Mouse (Mus musculus) cerebellum, adult (tissue): ENCODE data around the gene Atp2b2.

Experiments
- ATAC-seq: cut with Nextera tagmentation; 2 replicates; pipeline ENCODE4 v1.9.2; 2017; ENCODE audit warnings: mild to moderate bottlenecking, moderate library complexity, mixed read lengths; ENCODE audit not compliant: insufficient number of reproducible peaks, low FRiP score, low TSS enrichment

Atp2b2 gene

GRCm38 (mm10) chr6:113957232-113957940, 85.0 kb downstream of the Atp2b2 start:
- ATAC-seq: no peak

GRCm38 (mm10) chr6:113947515-113947914, 94.9 kb downstream of the Atp2b2 start:
- peak; percentile 87 for ATAC-seq

GRCm38 (mm10) chr6:113942355-113942754, 100.1 kb downstream of the Atp2b2 start:
- ATAC-seq: no peak

GRCm38 (mm10) chr6:113941324-113941723, 101.1 kb downstream of the Atp2b2 start:
- ATAC-seq: peak; percentile 62; the same call in 1 of the 2 replicates

GRCm38 (mm10) chr6:113939442-113939841, 103.0 kb downstream of the Atp2b2 start:
- no peak for ATAC-seq

- ATAC-seq: no peak
Observed at GRCm38 (mm10) chr6:113936811-113937508, 105.5 kb downstream of the Atp2b2 start.

GRCm38 (mm10) chr6:113936111-113936510, 106.3 kb downstream of the Atp2b2 start:
- ATAC-seq: no peak

- no peak for ATAC-seq
Observed at GRCm38 (mm10) chr6:113934692-113935091, 107.7 kb downstream of the Atp2b2 start.

GRCm38 (mm10) chr6:113933261-113934151, 108.9 kb downstream of the Atp2b2 start:
- ATAC-seq: peak; percentile 92

- ATAC-seq: no peak
Observed at GRCm38 (mm10) chr6:113929191-113929875, 113.1 kb downstream of the Atp2b2 start.

GRCm38 (mm10) chr6:113923249-113923648, 119.2 kb downstream of the Atp2b2 start:
- no peak for ATAC-seq

GRCm38 (mm10) chr6:113920466-113920865, 121.9 kb downstream of the Atp2b2 start:
- no peak for ATAC-seq

GRCm38 (mm10) chr6:113912753-113913152, 129.7 kb downstream of the Atp2b2 start:
- no peak for ATAC-seq

GRCm38 (mm10) chr6:113911094-113911493, 131.3 kb downstream of the Atp2b2 start:
- ATAC-seq: no peak

GRCm38 (mm10) chr6:113910411-113911055, 131.9 kb downstream of the Atp2b2 start:
- ATAC-seq: no peak

- no peak for ATAC-seq
Observed at GRCm38 (mm10) chr6:113909836-113910235, 132.6 kb downstream of the Atp2b2 start.

GRCm38 (mm10) chr6:113908066-113908465, 134.3 kb downstream of the Atp2b2 start:
- peak; percentile 59 for ATAC-seq

- no peak for ATAC-seq
Observed at GRCm38 (mm10) chr6:113904406-113904805, 138.0 kb downstream of the Atp2b2 start.

GRCm38 (mm10) chr6:113896023-113896422, 146.4 kb downstream of the Atp2b2 start:
- no peak for ATAC-seq

- ATAC-seq: no peak
Observed at GRCm38 (mm10) chr6:113894008-113894407, 148.4 kb downstream of the Atp2b2 start.
